Mouse (Mus musculus): Measurements from ENCODE around the gene Vmn1r168.
"Not testable (repeated sequence)": the region's sequence is repeated elsewhere in the genome, so short reads cannot be mapped to it uniquely, and the experiment has no call there.

Gene Vmn1r168

DNA sequence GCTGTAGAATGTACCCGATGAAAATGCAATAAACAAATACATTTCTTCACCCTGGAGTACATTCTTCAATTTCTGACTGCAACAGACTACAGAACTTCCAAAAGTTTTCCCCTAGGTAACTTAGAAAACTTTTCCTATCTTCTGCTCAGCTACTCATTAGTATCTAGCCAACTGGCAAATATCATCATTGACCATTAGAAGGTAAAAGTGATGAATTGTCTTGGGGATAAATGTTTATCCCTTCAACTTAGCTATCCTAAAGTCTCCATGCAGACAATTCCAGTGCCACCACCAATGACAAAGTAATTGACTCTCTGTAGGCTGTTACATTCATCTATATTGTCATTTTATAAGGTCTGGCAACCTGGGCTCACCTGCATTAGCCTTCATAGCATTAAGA is at the start of gene Vmn1r168:
Gene Vmn1r168, plus strand, starts transcription at position 301 of the 400 bp plus-strand sequence.
- DNase-seq (ENCODE audit: low spot score in 2 of 2): not testable (repeated sequence)

DNA sequence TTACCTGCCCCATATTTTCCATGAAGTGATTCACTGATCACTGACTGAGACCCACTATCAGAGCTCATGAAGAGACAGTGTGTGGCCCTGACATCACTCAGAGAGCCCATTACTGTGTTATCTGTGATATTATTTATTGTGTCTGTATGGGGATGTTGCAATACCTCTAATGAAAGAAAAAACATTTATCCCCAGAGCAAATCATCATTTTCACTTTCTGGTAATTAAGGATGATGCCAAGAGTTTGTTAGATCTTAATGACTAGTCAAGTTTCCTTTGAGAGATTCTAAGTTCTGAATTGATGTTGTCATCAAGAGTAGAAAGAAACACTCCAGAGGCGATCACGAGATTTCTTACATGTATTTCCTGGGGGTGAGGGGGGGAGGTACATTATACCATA is 32.4 kb upstream of the Vmn1r168 start, which contains the start of gene Vmn1r167:
Gene Vmn1r167, minus strand, starts transcription at position 101 of the 400 bp plus-strand sequence.
- DNase-seq (ENCODE audit: low spot score in 2 of 2): not testable (repeated sequence)

DNA sequence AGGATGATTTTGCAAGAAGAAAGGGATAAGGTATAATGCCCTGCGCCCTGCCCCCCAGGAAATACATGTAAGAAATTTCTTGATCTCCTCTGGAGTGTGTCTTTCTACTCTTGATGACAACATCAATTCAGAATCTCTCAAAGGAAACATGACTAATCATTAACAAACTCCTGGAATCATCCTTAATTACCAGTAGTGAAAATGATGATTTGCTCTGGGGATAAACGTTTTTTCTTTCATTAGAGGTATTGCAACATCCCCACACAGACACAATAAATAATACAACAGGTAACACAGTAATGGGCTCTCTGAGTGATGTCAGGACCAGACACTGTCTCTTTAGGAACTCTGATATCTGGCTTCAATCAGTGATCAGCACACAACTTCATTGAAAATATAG is 35.7 kb downstream of the Vmn1r168 start, which contains the start of gene Vmn1r169:
Gene Vmn1r169, plus strand, starts transcription at position 301 of the 400 bp plus-strand sequence.
- not testable (repeated sequence) for DNase-seq (ENCODE audit: low spot score in 2 of 2)
